Mouse (Mus musculus): ENCODE data around the gene Il17c. TPM values are rescaled to one million over a fixed set of nuclear protein-coding genes. Genes with fewer than 3 reads are reported as not detected.

Il17c gene
- polyA plus RNA-seq, 1 experiment from 2014 or later = 0.21 TPM

DNA sequence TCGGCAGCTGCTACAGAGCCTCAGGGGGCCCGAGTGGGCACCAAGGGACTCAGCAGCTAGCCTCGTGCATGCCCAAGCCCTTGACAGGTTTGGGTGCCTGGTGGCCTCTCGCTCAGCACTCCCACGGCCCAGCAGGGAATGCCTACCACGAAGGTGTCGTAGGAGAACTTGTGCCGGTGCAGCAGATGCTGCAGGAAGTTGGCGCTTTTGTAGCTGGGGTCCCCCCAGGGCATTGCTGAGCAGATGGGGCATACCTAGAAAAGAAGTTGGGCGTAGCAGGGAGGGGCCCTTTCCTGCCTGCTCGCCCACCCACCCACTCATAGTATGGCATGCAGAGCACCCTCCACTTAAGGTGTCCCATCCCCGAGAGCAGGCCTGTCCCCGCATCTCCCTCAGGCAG lies 46.0 kb downstream of the Il17c start:
- H3K36me3 ChIP-seq (replicated peaks) = peaks cover 60% of the 10 kb centered on the region
- H3K27me3 ChIP-seq (ENCODE audit: poor library complexity, severe bottlenecking) = peaks cover 12% of the 10 kb centered on the region
- no peak overlapping the region for H3K4me3 ChIP-seq
- H3K4me1 ChIP-seq = peaks cover 22% of the 10 kb centered on the region
- DNase-seq (ENCODE audit: extremely low spot score, low spot score) = no peak
- no peak overlapping the region for H3K27ac ChIP-seq
- no peaks in the 10 kb centered on the region for H3K9me3 ChIP-seq
- 93% methylated on average over 13 of the region's 13 CpGs for WGBS

DNA sequence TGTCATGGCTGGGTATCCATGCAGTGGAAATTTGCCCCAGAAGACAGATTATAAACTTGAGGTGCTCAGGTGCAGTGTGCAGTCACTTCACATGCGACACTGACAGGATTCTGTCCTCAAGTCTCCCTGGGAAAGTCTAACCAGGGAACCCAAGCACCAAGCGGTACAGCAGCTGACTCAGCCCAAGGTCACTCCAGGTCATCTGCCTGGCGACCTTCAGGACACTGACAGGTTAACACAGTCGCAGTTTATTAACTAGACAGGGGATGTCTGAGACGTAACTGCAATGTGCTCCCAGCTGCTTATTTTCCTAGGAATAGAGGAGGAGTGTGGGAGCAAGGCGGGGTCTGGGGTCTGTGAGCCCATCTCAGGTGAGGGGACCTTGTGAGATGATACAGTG lies 47.6 kb downstream of the Il17c start:
- no peaks in the 10 kb centered on the region for H3K9me3 ChIP-seq
- H3K36me3 ChIP-seq (replicated peaks) = peaks cover 74% of the 10 kb centered on the region
- WGBS = 87% methylated on average over 6 of the region's 6 CpGs

DNA sequence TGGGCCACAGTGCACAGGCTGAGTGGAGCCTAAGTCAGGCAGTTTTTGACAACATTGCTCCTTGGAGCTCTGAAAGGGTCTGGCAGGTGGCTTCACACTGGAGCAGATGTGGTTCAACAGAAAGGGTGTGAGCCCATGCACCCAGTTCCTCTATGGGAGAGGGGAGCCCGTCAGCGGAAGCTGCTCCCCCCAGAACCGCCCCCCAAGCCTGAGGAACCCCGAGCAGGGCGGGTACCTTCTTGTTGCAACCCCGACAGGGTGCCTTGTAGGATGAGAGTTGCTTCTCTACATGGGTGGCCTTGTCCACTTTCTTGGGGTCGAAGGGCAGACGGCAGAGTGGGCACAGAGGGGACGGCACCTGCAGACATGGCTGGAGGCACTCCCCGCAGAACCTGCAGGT lies 48.1 kb downstream of the Il17c start:
- H3K9me3 ChIP-seq = no peaks in the 10 kb centered on the region
- H3K4me3 ChIP-seq = no peak overlapping the region
- 90% methylated on average over 10 of the region's 10 CpGs for WGBS
- H3K4me1 ChIP-seq = peaks cover 14% of the 10 kb centered on the region
- H3K27ac ChIP-seq = no peak overlapping the region
- H3K27me3 ChIP-seq (ENCODE audit: poor library complexity, severe bottlenecking) = no peaks in the 10 kb centered on the region
- no peak for DNase-seq (ENCODE audit: extremely low spot score, low spot score)
- peaks cover 74% of the 10 kb centered on the region for H3K36me3 ChIP-seq (replicated peaks)

More for the DNA sequence above, 47.6 kb downstream of the Il17c start:
- Histone ChIP-seq H3K4me3 (no peak overlapping the region), H3K4me1 (peaks cover 12% of the 10 kb centered on the region), H3K27ac (no peak overlapping the region), H3K27me3 (ENCODE audit: poor library complexity, severe bottlenecking) (no peaks in the 10 kb centered on the region)
- no peak for DNase-seq (ENCODE audit: extremely low spot score, low spot score)

DNA sequence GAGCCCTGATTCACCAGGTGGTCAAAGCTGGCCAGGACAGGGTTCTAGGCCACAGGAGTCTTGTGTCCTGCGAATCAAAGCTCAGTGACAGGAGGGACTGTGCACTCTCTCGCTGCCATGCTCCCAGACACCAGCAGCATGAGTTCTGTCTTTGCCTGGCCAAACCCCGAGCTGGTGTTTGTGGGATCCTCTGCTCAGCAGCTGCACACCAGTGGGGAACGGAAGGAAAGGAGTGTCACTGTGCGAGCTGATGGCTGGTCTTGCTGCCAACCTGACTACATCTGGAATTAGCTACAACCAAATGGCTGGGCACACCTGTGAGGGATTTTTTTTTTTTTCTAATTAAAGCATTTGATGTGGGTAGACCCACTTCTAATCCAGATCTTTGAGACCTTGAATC lies 48.9 kb downstream of the Il17c start:
- Histone ChIP-seq H3K4me3 (no peak overlapping the region), H3K27ac (no peak overlapping the region), H3K27me3 (ENCODE audit: poor library complexity, severe bottlenecking) (no peaks in the 10 kb centered on the region), H3K36me3 (replicated peaks) (peaks cover 70% of the 10 kb centered on the region), H3K4me1 (peaks cover 15% of the 10 kb centered on the region), H3K9me3 (no peaks in the 10 kb centered on the region)
- DNase-seq (ENCODE audit: extremely low spot score, low spot score) = no peak
- 86% methylated on average over 5 of the region's 5 CpGs for WGBS

Small RNA genes within 50 kb of the gene (microRNA-seq; reads per million reads assigned to microRNA genes)
- gene Gm24366 = not detected

Other genes starting within 250 kb of the Il17c start
- gene Zfpm1, start 139.9 kb upstream of the Il17c start, polyA plus RNA-seq (2016; fragmentation: Nextera tagmentation; extraction: Ambion mirVana) = 0.82 and 0.88 TPM in 2 replicates
- gene Trhr2, start 61.3 kb upstream of the Il17c start, polyA plus RNA-seq (2016; fragmentation: Nextera tagmentation; extraction: Ambion mirVana) = not detected in 2 replicates
- gene Zc3h18, start 45.4 kb upstream of the Il17c start, polyA plus RNA-seq (2016; fragmentation: Nextera tagmentation; extraction: Ambion mirVana) = 73.2 and 81.1 TPM in 2 replicates
- gene Cyba, start 10.9 kb downstream of the Il17c start, polyA plus RNA-seq (2016; fragmentation: Nextera tagmentation; extraction: Ambion mirVana) = 70.0 and 75.7 TPM in 2 replicates
- 52.1 and 54.2 TPM in 2 replicates for gene Mvd, start 21.4 kb downstream of the Il17c start, polyA plus RNA-seq (2016; fragmentation: Nextera tagmentation; extraction: Ambion mirVana)
- gene Snai3, start 38.7 kb downstream of the Il17c start, polyA plus RNA-seq (2016; fragmentation: Nextera tagmentation; extraction: Ambion mirVana) = 0.18 and 0.22 TPM in 2 replicates
- 31.0 and 33.0 TPM in 2 replicates for gene Rnf166, start 54.0 kb downstream of the Il17c start, polyA plus RNA-seq (2016; fragmentation: Nextera tagmentation; extraction: Ambion mirVana)
- gene Ctu2, start 54.1 kb downstream of the Il17c start, polyA plus RNA-seq (2016; fragmentation: Nextera tagmentation; extraction: Ambion mirVana) = 84.7 and 89.1 TPM in 2 replicates
- 6.1 and 8.8 TPM in 2 replicates for gene Piezo1, start 129.3 kb downstream of the Il17c start, polyA plus RNA-seq (2016; fragmentation: Nextera tagmentation; extraction: Ambion mirVana)
- 73.2 and 79.8 TPM in 2 replicates for gene Cdt1, start 146.0 kb downstream of the Il17c start, polyA plus RNA-seq (2016; fragmentation: Nextera tagmentation; extraction: Ambion mirVana)
- 313 and 321 TPM in 2 replicates for gene Aprt, start 154.9 kb downstream of the Il17c start, polyA plus RNA-seq (2016; fragmentation: Nextera tagmentation; extraction: Ambion mirVana)
- 4.6 and 5.5 TPM in 2 replicates for gene Galns, start 189.4 kb downstream of the Il17c start, polyA plus RNA-seq (2016; fragmentation: Nextera tagmentation; extraction: Ambion mirVana)
- 41.0 and 44.1 TPM in 2 replicates for gene Trappc2l, start 189.6 kb downstream of the Il17c start, polyA plus RNA-seq (2016; fragmentation: Nextera tagmentation; extraction: Ambion mirVana)
- not detected in 2 replicates for gene Pabpn1l, start 200.7 kb downstream of the Il17c start, polyA plus RNA-seq (2016; fragmentation: Nextera tagmentation; extraction: Ambion mirVana)

Data from forebrain, embryonic 10.5 days (tissue).